Mouse (Mus musculus): ENCODE measurements around the gene Skint3. TPM values are rescaled to one million over a fixed set of nuclear protein-coding genes. Genes with fewer than 3 reads are reported as not detected.
"Not testable (repeated sequence)": the region's sequence is repeated elsewhere in the genome, so short reads cannot be mapped to it uniquely, and the experiment has no call there.

Gene Skint3
- polyA plus RNA-seq (2015; fragmentation: Nextera tagmentation; extraction: Ambion mirVana) = not detected in 2 replicates

DNA sequence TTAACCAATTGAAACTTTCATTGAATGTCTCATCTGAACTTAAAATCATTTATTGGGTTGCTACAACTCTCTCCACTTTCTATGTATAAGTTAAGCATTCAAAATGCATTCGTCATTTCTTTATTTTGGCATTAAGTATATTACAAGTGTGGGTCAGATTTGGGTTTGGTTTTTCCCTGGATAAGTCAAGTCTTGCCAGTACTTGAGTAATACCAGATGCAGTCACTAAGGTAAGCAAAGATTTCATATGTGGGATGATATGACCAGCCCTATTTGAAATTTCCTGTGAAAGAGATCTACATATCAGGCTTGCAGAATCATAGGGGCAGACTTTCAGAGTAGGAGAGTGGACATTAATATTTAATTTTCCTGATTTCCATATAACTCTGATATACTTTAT is at the start of gene Skint3:
Gene Skint3, plus strand, starts transcription at position 301 of the 400 bp plus-strand sequence.
- Histone ChIP-seq H3K36me3 (replicated peaks) (no peaks in the 10 kb centered on the region), H3K4me3 (no peak within 1 kb of the TSS), H3K9ac (no peak within 1 kb of the TSS), H3K9me3 (no peaks in the 10 kb centered on the region), H3K27ac (no peak within 1 kb of the TSS), H3K4me1 (no peaks in the 10 kb centered on the region), H3K4me2 (no peak within 1 kb of the TSS), H3K27me3 (replicated peaks) (no peaks in the 10 kb centered on the region)
- WGBS = 82% methylated on average over 1 of the region's 1 CpGs
- no peak for ATAC-seq (replicated peaks)

- Histone ChIP-seq H3K27me3 (replicated peaks) (no peaks in the 10 kb centered on the region), H3K27ac (no peak overlapping the region), H3K4me3 (no peak overlapping the region), H3K9me3 (no peaks in the 10 kb centered on the region), H3K9ac (no peak overlapping the region), H3K4me2 (no peak overlapping the region), H3K4me1 (no peaks in the 10 kb centered on the region), H3K36me3 (replicated peaks) (no peaks in the 10 kb centered on the region)
- ATAC-seq (replicated peaks) = no peak
- 52% methylated on average over 1 of the region's 1 CpGs for WGBS
Measured at GRCm38 (mm10) chr4:112243416-112243815, 11.4 kb downstream of the Skint3 start.

DNA sequence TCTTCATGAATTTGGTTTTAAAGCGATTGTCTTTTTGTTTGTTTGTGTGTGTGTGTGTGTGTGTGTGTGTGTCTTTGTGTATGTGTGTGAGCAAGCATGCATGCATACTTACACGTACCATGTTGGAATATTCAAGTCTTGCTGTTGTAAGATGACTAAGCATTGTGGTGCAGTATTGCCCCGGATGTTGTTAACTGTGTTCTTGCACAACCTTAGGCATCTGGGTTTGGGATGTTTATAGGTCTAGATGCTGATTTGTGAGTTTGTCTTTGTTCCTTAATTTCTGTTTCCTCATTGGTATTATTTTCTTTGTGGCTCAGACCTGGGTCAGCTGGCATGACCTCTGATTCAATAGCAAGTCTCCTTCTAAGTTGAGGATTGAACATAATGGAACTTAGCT is 11.9 kb downstream of the Skint3 start:
- no peak overlapping the region for H3K4me2 ChIP-seq
- H3K9ac ChIP-seq = no peak overlapping the region
- ATAC-seq (replicated peaks) = no peak
- H3K27ac ChIP-seq = no peak overlapping the region
- H3K4me3 ChIP-seq = no peak overlapping the region
- WGBS = 91% methylated on average over 3 of the region's 3 CpGs
- no peaks in the 10 kb centered on the region for H3K4me1 ChIP-seq
- H3K36me3 ChIP-seq (replicated peaks) = no peaks in the 10 kb centered on the region
- H3K9me3 ChIP-seq = no peaks in the 10 kb centered on the region
- H3K27me3 ChIP-seq (replicated peaks) = no peaks in the 10 kb centered on the region

- H3K9ac ChIP-seq = no peak overlapping the region
- ATAC-seq (replicated peaks) = no peak
- H3K4me1 ChIP-seq = no peaks in the 10 kb centered on the region
- no peak overlapping the region for H3K27ac ChIP-seq
- no peaks in the 10 kb centered on the region for H3K27me3 ChIP-seq (replicated peaks)
- WGBS = 76% methylated on average over 5 of the region's 5 CpGs
- no peak overlapping the region for H3K4me3 ChIP-seq
- H3K4me2 ChIP-seq = no peak overlapping the region
- H3K9me3 ChIP-seq = peaks cover 7% of the 10 kb centered on the region; the same call in 1 of the 2 replicates
- H3K36me3 ChIP-seq (replicated peaks) = no peaks in the 10 kb centered on the region
Measured at GRCm38 (mm10) chr4:112256022-112256421, 24.0 kb downstream of the Skint3 start.

DNA sequence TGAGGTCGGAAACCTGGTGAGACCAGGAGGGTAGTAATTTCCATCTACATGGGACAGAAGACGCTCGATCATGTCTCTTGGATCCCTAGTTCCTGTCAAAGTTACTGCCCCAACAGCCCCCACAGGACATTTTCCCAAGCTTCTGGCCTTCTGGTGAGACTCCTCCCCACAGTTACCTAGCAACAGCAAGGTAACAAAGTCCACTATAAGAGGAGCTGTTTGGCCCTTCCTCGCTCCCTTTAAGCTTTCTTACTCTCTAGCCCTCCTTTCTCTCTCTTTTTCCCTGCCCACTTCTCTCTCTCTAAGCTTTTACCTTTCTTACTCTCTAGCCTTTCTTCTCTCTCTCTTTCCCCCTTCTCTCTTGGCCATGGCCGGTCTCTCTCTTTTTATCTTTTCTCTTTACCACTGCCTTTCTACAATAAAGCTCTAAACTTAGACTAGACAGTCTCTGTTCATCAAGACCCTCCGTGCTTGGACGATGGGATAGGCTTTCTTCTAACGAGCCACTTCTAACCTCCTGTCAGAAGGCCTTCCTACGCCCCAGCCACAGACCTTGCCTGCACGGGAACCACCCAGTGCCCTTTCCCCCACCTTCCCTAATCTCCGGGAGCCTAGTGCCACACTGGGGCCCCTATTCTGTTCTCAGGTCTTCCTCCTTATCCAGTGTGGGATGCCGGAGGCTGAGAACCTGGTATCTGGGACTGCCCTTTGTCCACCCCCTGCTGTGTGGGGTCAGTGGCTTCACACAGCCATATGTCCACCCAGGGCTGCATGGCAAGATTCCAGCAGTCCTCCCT is 55.3 kb downstream of the Skint3 start:
- Histone ChIP-seq H3K4me1 (no peaks in the 10 kb centered on the region), H3K36me3 (replicated peaks) (no peaks in the 10 kb centered on the region), H3K9me3 (no peaks in the 10 kb centered on the region), H3K9ac (no peak overlapping the region), H3K27me3 (replicated peaks) (no peaks in the 10 kb centered on the region), H3K27ac (no peak overlapping the region), H3K4me3 (no peak overlapping the region), H3K4me2 (no peak overlapping the region)
- no peak for ATAC-seq (replicated peaks)
- 84% methylated on average over 12 of the region's 12 CpGs for WGBS

DNA sequence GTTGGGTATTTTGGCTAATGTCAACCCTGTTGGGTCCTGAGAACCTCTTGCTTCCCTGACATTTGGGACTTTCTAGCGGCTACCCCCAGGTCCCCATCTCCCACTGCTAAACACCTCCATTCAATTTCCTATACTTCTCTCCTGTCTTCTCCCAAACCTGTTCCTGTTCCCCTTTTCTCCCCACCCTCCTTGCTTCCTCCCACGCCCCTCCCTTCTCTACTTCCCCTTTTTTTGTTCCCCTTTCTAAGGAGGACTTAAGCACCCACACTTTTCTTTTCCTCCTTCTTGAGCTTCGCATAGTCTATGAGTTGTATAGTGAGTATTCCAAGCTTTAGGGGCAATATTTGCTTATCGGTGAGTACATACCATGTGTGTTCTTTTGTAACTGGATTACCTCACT is 56.4 kb downstream of the Skint3 start:
- H3K4me1 ChIP-seq = no peaks in the 10 kb centered on the region
- H3K27me3 ChIP-seq (replicated peaks) = no peaks in the 10 kb centered on the region
- WGBS = 85% methylated on average over 4 of the region's 4 CpGs
- no peak overlapping the region for H3K9ac ChIP-seq
- H3K36me3 ChIP-seq (replicated peaks) = no peaks in the 10 kb centered on the region
- no peak overlapping the region for H3K27ac ChIP-seq
- H3K9me3 ChIP-seq = no peaks in the 10 kb centered on the region
- H3K4me2 ChIP-seq = no peak overlapping the region
- ATAC-seq (replicated peaks) = no peak
- H3K4me3 ChIP-seq = no peak overlapping the region

- Histone ChIP-seq H3K27me3 (replicated peaks) (no peaks in the 10 kb centered on the region), H3K27ac (no peak overlapping the region), H3K4me1 (no peaks in the 10 kb centered on the region), H3K4me2 (no peak overlapping the region), H3K4me3 (no peak overlapping the region), H3K36me3 (replicated peaks) (no peaks in the 10 kb centered on the region), H3K9ac (no peak overlapping the region), H3K9me3 (no peaks in the 10 kb centered on the region)
- 87% methylated on average over 1 of the region's 1 CpGs for WGBS
- ATAC-seq (replicated peaks) = no peak
Measured at GRCm38 (mm10) chr4:112302305-112302704, 70.3 kb downstream of the Skint3 start.

- WGBS = 88% methylated on average over 3 of the region's 3 CpGs
- no peak for ATAC-seq (replicated peaks)
- no peaks in the 10 kb centered on the region for H3K36me3 ChIP-seq (replicated peaks)
- no peaks in the 10 kb centered on the region for H3K9me3 ChIP-seq
- no peaks in the 10 kb centered on the region for H3K4me1 ChIP-seq
- H3K27me3 ChIP-seq (replicated peaks) = no peaks in the 10 kb centered on the region
- H3K27ac ChIP-seq = no peak overlapping the region
- H3K4me2 ChIP-seq = no peak overlapping the region
- H3K9ac ChIP-seq = no peak overlapping the region
- no peak overlapping the region for H3K4me3 ChIP-seq
Measured at GRCm38 (mm10) chr4:112302855-112303509, 70.9 kb downstream of the Skint3 start.

GRCm38 (mm10) chr4:112349111-112349510 is 117.1 kb downstream of the Skint3 start:
- H3K9ac ChIP-seq; H3K4me2 ChIP-seq; H3K4me1 ChIP-seq; H3K9me3 ChIP-seq; ATAC-seq (replicated peaks); H3K4me3 ChIP-seq; H3K27ac ChIP-seq; H3K36me3 ChIP-seq (replicated peaks); H3K27me3 ChIP-seq (replicated peaks): not testable (repeated sequence)
- WGBS = 91% methylated on average over 17 of the region's 17 CpGs

Other genes starting within 250 kb of the Skint3 start
- gene Skint1, start 226.0 kb upstream of the Skint3 start, polyA plus RNA-seq (2015; fragmentation: Nextera tagmentation; extraction: Ambion mirVana) = not detected in 2 replicates
- gene Skint4, start 160.2 kb upstream of the Skint3 start, polyA plus RNA-seq (2015; fragmentation: Nextera tagmentation; extraction: Ambion mirVana) = not detected in 2 replicates
- gene Skint9, start 201.7 kb downstream of the Skint3 start, polyA plus RNA-seq (2015; fragmentation: Nextera tagmentation; extraction: Ambion mirVana) = not detected in 2 replicates

Data from midbrain, embryonic 15.5 days (tissue).